ENCODE assay signal across 17 mouse cellular contexts in the genomic region with DNA sequence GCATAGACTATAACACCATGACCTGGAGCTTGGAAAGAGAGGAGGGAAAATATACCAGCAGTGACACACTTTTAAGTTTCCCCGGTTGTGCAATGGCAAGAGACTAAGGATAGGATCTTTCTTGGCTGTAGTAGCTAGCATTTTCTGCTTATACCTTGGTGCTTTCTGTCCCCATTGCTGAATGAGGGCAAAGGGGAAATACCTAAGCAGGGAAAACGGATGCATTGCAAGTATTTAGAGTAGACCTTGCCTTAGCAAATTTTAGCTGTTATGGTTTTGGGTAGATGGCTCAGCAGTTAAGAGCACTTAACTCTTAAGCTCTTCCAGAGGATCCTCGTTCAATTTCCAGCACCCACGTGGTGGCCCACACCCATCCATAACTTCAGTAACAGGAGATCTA.
"Had no signal": no experiment of that assay in that cellular context is flagged by ENCODE, and none has a peak within 500 bp of the region (broad histone marks: within the 10 kb centered on the region; RNA-seq: fewer than 3 reads in every experiment).

No protein-coding gene starts in this region.

- H3K9me3 ChIP-seq: lung, embryonic 15.5 days; megakaryocyte, embryonic 14.5 days; midbrain, embryonic 13.5 days; midbrain, embryonic 15.5 days; neural tube, embryonic 12.5 days had no signal

- ATAC-seq: liver, postnatal 0 days; lung, postnatal 0 days; midbrain, embryonic 13.5 days; midbrain, embryonic 15.5 days had no signal

- H3K36me3 ChIP-seq: lung, embryonic 15.5 days; midbrain, embryonic 13.5 days; midbrain, embryonic 15.5 days; neural tube, embryonic 12.5 days had no signal

- H3K4me2 ChIP-seq: lung, embryonic 15.5 days; midbrain, embryonic 11.5 days; midbrain, embryonic 13.5 days; midbrain, embryonic 15.5 days; neural tube, embryonic 12.5 days had no signal

- H3K4me3 ChIP-seq: lung, embryonic 15.5 days; megakaryocyte, embryonic 14.5 days; midbrain, embryonic 13.5 days; midbrain, embryonic 15.5 days; neural tube, embryonic 12.5 days had no signal

- H3K4me1 ChIP-seq: midbrain, embryonic 13.5 days; midbrain, embryonic 15.5 days; neural tube, embryonic 12.5 days had no signal

- H3K27ac ChIP-seq: lung, embryonic 15.5 days; macrophage; midbrain, embryonic 13.5 days; midbrain, embryonic 15.5 days; neural tube, embryonic 12.5 days had no signal

- H3K9ac ChIP-seq: liver, postnatal 0 days; lung, embryonic 15.5 days; midbrain, embryonic 13.5 days; midbrain, embryonic 15.5 days; neural tube, embryonic 12.5 days had no signal

- DNase-seq: liver, postnatal 0 days; lung, adult 2 months; lung, postnatal 14 days; lung, postnatal 36 days; retina, postnatal 1 day; right cerebral cortex, adult 18-20 months; thymus, adult 18-20 months; thymus, postnatal 14 days; thymus, postnatal 36 days had no signal

- H3K27me3 ChIP-seq: lung, embryonic 15.5 days; midbrain, embryonic 13.5 days; midbrain, embryonic 15.5 days; neural tube, embryonic 12.5 days had no signal
